Mouse (Mus musculus): ENCODE data around the gene Thbs4.

GRCm38 (mm10) chr13:92706342-92707061 is 88.1 kb downstream of the Thbs4 start:
- TF ChIP-seq CTCF (conservative IDR thresholded peaks at IDR 0.05; ENCODE audit: low read length) = no peak
- no peak for TF ChIP-seq NANOG (IDR thresholded peaks at IDR 0.05; ENCODE audit: borderline replicate concordance, low read length)
- no peak for TF ChIP-seq POU5F1 (IDR thresholded peaks at IDR 0.05; ENCODE audit: borderline replicate concordance, low read length)

All from E14TG2a.4 (cell line).